Mouse (Mus musculus): Measurements from ENCODE around the gene Hes5. TPM values are rescaled to one million over a fixed set of nuclear protein-coding genes. Genes with fewer than 3 reads are reported as not detected.

The Hes5 gene
- total RNA-seq, 2 experiments from 2014 or later, result not detected

DNA sequence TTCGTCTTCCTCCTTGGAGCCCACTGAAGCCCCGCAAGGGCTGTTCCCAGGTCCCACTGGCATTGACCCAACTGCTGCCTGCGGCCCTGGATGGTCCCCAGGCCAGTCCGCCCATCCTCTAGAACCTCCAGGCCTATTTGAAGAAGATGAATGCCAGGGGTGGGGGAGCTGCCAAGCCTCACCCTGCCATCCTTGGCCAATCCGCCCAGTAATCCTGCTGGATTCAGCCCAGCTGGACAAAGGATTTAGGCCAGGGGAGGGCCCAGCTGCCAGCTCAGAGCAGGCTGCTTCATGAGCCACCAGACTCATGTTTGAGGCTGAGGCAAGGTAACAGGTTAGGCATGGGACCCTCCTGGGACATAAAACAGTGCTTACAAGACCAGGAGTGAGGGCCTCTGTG, 50.1 kb downstream of the Hes5 start:
- DNase-seq (ENCODE audit: low spot score in 2 of 2), result no peak

DNA sequence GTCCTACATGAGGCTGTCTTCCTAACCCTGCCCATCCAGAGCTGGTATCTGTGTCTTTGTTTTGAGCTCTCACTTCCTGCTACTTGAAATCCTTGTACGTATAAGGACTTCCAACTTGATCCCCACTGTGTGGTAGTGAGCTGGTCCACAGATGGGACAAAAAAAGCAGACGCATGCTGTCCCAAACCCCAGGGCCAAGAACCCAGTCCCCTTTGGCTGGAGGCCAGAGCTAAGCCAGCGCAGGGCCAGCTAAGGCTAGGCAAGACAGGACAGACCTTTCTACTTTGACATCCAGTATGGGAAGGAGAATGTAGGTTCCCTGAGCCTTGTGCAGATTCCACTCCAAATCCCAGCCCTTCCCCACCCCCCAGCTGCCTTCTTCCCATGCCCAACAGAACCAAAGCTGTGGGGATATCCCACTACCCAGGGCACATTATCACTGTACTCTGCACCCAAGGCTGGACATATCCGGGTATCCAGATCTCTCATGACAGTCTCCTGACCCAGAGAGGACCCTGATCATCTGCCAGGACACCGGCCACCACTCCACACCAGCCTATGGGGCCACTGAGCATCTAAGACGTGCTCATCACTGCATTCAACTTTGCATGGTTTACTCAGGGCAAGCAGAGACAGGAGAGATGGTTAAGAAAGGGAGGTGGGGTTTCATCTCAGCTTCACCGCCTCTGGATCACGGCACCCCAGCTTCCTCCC, 50.7 kb downstream of the Hes5 start:
- DNase-seq (ENCODE audit: low spot score in 2 of 2), result no peak

Other genes with a start within 250 kb of the Hes5 start
- gene Ttc34, start 123.5 kb upstream of the Hes5 start, total RNA-seq (2021), result under 1 TPM in 1 of 2 experiments, not detected in 1; 0.20 TPM
- gene Mmel1, start 91.3 kb upstream of the Hes5 start, total RNA-seq (2021), result 1 to 10 TPM in 1 of 2 experiments, under 1 TPM in 1; 0.19 to 3.8 TPM
- gene Fam213b, start 61.8 kb upstream of the Hes5 start, total RNA-seq (2021), result 100 to 1,000 TPM in 1 of 2 experiments, 10 to 100 TPM in 1; 15.5 to 104 TPM
- gene Tnfrsf14, start 32.4 kb upstream of the Hes5 start, total RNA-seq (2021), result 1 to 10 TPM; 6.4 to 8.4 TPM
- 10 to 100 TPM; 28.3 to 31.9 TPM for gene Pank4, start 3.2 kb downstream of the Hes5 start, total RNA-seq (2021)
- gene Plch2, start 95.9 kb downstream of the Hes5 start, total RNA-seq (2021), result under 1 TPM; 0.33 to 0.35 TPM
- gene Pex10, start 106.1 kb downstream of the Hes5 start, total RNA-seq (2021), result 10 to 100 TPM; 18.2 to 20.3 TPM
- 100 to 1,000 TPM in 1 of 2 experiments, 10 to 100 TPM in 1; 95.4 to 109 TPM for gene Rer1, start 125.5 kb downstream of the Hes5 start, total RNA-seq (2021)
- 1 to 10 TPM; 6.6 to 9.8 TPM for gene Morn1, start 125.7 kb downstream of the Hes5 start, total RNA-seq (2021)

All from adrenal gland, adult 18-20 months (tissue).